Mouse (Mus musculus): Measurements from ENCODE around the gene Calcb. TPM values are rescaled to one million over a fixed set of nuclear protein-coding genes. Genes with fewer than 3 reads are reported as not detected.

The Calcb gene
- not detected in 4 replicates for total RNA-seq (2023)

DNA sequence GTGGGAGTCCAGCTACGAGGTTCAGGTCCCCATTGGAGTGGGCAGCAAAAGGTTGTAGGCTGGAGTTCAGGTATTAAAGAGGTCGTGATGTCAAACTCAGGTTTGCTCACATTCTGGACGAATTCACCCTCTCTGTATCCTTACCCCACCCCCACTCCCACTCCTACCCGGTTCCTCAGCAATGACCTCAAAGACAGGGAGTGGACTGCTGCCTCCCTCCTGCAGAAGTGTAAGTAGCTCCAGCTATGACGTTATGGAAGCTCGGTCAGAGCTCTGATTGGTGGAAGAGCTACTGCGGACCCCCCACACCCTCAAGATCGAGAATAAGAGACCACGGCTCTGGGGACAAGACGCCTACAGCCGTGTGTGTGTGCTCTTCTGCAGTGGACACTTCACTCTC lies at the start of gene Calcb:
Calcb (plus strand) TSS at position 344 of the 400 bp plus-strand sequence.

DNA sequence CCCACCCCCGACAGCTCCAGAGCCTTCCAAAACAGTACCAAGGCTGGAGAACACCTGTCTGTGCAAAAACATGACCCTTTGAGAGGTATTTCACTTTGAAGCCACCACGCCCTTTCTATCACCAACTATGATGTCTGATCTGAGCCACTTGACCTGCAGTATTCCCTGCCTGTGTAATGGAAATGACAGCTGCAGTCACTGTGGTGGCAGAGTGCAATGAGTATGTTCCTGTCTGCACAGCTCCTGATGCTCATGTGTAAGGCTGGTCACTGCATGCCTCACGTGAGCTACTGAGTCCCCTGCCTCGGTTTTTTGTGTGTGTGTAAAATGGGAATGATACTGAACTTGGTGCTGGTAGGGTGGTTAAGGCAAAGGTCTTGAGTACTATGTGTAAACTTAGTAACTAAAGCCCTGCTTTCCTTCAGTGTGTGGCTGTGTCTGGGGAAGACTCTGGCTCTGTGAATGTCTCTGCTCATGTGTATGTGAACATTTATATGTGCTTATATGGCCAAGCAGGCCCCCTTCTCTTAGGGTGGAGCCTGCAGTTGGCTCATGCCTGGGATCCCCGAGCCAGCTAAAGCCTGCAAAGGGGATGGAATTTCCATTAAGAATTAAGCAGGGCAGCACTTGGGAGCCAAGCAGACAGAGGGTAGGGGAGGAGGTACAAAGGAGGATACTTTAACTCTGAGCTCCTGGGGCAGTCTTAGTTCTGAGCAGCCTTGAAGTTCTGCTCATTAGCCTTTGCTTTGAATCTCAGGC lies 24.8 kb downstream of the Calcb start, which contains the start of gene Insc:
Insc (plus strand) TSS at position 673 of the 759 bp plus-strand sequence.

Other genes starting within 250 kb of the Calcb start
- gene Cyp2r1, start 155.7 kb upstream of the Calcb start, total RNA-seq (2023) = 13.9 to 17.0 TPM (median 15.7 TPM) in 4 replicates
- gene Calca, start 82.3 kb upstream of the Calcb start, total RNA-seq (2023) = not detected in 4 replicates
- 12.9 to 17.3 TPM (median 14.0 TPM) in 4 replicates for gene Insc, start 25.1 kb downstream of the Calcb start, total RNA-seq (2023)

Data from B cell, adult 62 days (primary cell).